Mouse (Mus musculus) testis, adult 2 months (tissue): ENCODE results near the gene Usp18. TPM values are rescaled to one million over a fixed set of nuclear protein-coding genes. Genes with fewer than 3 reads are reported as not detected.
A peak's percentile ranks its signal among the peaks of the same experiment; 100 is the strongest.

ENCODE experiments used
- H3K27ac ChIP-seq: fragments of 200-500 bp; 2 replicates; pipeline ENCODE4 v1.5.1; 2012; ENCODE audit warnings: low read depth, low read length; ENCODE audit not compliant: control insufficient read depth, insufficient read depth
- H3K27me3 ChIP-seq: fragments of 200-500 bp; 2 replicates; pipeline ENCODE4 v1.6.1; 2012; ENCODE audit warnings: mild to moderate bottlenecking, low read length, moderate library complexity; ENCODE audit not compliant: control insufficient read depth, insufficient read depth
- H3K36me3 ChIP-seq: fragments of 200-500 bp; 2 replicates; pipeline ENCODE4 v1.6.1; 2012; ENCODE audit warnings: mild to moderate bottlenecking, low read length; ENCODE audit not compliant: control insufficient read depth, insufficient read depth
- H3K4me1 ChIP-seq: fragments of 200-500 bp; 2 replicates; pipeline ENCODE4 v1.6.1; 2012; ENCODE audit warnings: low read length; ENCODE audit not compliant: control insufficient read depth, insufficient read depth
- H3K4me3 ChIP-seq: fragments of 200-500 bp; 2 replicates; pipeline ENCODE4 v1.5.1; 2012; ENCODE audit warnings: low read depth, mild to moderate bottlenecking, low read length, moderate library complexity, mixed read lengths; ENCODE audit not compliant: control insufficient read depth
- CTCF ChIP-seq: fragments of 200-500 bp; IDR thresholded peaks from 2 replicates; pipeline ENCODE4 v1.5.1; 2012; ENCODE audit warnings: low read depth, mild to moderate bottlenecking, inconsistent platforms, low read length, moderate library complexity; ENCODE audit not compliant: control insufficient read depth, insufficient read depth, insufficient replicate concordance
- POLR2A ChIP-seq: fragments of 200-500 bp; IDR thresholded peaks from 2 replicates; pipeline ENCODE4 v1.6.1; 2012; ENCODE audit warnings: low read depth, mild to moderate bottlenecking, inconsistent platforms, low read length, moderate library complexity; ENCODE audit not compliant: control insufficient read depth
- polyA plus RNA-seq: library from polyadenylated mRNA; depleted of rRNA; stranded (reverse); fragments of >200 nt; gene quantifications from 2 replicates; pipeline ENCODE4 v1.2.3, GENCODE M21; 2012

Usp18 gene
- polyA plus RNA-seq, 1 experiment: 0.49 TPM

GRCm38 (mm10) chr6:121270156-121270555 is 24.4 kb downstream of the Usp18 start:
- no peak for TF ChIP-seq POLR2A
- H3K4me1 ChIP-seq: peaks cover 4% of the 10 kb centered on the region
- no peak overlapping the region for H3K27ac ChIP-seq
- no peaks in the 10 kb centered on the region for H3K36me3 ChIP-seq
- H3K27me3 ChIP-seq: no peaks in the 10 kb centered on the region
- no peak overlapping the region for H3K4me3 ChIP-seq

DNA sequence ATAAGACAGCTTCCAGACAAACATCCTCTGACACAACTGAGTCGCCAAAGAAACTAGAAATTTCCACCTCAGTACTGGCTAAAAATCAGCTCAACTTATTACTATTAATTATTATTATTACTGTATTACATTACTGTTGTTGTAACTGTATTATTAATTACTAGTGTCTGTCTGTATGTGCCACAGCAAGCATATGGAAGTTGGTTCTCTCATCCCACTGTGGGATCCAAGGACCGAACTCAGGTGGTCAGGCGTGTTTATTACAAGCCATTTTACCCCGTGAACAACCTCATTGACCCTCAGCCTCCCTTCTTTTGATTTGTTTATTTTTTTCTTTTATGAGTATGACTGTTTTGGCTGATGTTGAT is 26.0 kb downstream of the Usp18 start:
- no peak overlapping the region for H3K4me3 ChIP-seq

DNA sequence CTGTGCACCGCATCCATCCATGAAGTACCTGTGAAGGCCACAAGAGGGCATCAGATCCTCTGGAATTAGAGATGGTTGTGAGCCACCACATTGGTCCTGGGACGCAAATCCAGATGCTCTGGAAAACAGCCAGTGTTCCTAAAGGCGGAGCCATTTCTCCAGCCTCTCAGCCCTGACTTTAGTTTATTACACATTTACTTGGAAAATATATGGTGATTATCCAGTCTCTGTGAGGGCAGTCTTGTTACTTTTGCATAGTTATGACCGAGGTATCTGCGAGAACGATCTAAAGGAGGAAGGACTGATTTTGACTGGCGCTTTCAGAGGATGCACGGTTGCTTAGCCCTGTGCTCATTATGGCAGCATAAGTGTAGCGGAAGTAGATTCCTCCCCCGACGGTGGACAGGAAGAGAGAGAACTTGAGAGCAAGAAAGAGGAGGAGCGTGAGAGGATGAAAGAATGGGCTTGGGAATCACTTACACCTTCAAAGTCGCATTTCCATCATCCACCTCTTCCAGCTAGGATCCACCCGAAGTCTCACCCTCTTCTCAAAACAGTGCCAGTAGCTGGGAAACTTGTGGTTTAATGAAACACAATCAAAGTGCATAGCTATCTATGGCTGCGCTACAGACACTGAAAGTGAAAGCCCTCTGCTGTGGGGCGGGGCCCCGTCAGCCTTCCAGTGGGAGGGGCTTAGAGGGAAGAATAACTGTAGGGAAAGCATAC is 26.5 kb downstream of the Usp18 start:
- Histone ChIP-seq H3K4me1 (peaks cover 4% of the 10 kb centered on the region), H3K27me3 (no peaks in the 10 kb centered on the region), H3K36me3 (no peaks in the 10 kb centered on the region), H3K27ac (peak overlapping the region; percentile 12; the same call in 1 of the 2 replicates), H3K4me3 (peak overlapping the region; percentile 52)
- no peak for TF ChIP-seq POLR2A
- peak; percentile 49; the same call in 1 of the 2 replicates for TF ChIP-seq CTCF

More for the DNA sequence above, 26.0 kb downstream of the Usp18 start:
- TF ChIP-seq POLR2A (no peak), CTCF (no peak)
- H3K4me1 ChIP-seq: peaks cover 4% of the 10 kb centered on the region
- H3K27me3 ChIP-seq: no peaks in the 10 kb centered on the region
- H3K36me3 ChIP-seq: no peaks in the 10 kb centered on the region
- no peak overlapping the region for H3K27ac ChIP-seq

- no peaks in the 10 kb centered on the region for H3K27me3 ChIP-seq
- H3K27ac ChIP-seq: no peak overlapping the region
- H3K4me3 ChIP-seq: no peak overlapping the region
- peaks cover 4% of the 10 kb centered on the region for H3K4me1 ChIP-seq
- H3K36me3 ChIP-seq: no peaks in the 10 kb centered on the region
- TF ChIP-seq POLR2A (no peak), CTCF (no peak)
These were observed 28.6 kb downstream of the Usp18 start for GRCm38 (mm10) chr6:121274356-121274755.

GRCm38 (mm10) chr6:121284132-121284531 is 38.4 kb downstream of the Usp18 start:
- Histone ChIP-seq H3K36me3 (no peaks in the 10 kb centered on the region), H3K27me3 (no peaks in the 10 kb centered on the region), H3K4me1 (no peaks in the 10 kb centered on the region), H3K27ac (no peak overlapping the region), H3K4me3 (no peak overlapping the region)
- TF ChIP-seq POLR2A (no peak), CTCF (no peak)

- Histone ChIP-seq H3K4me1 (no peaks in the 10 kb centered on the region; the same call in 1 of the 2 replicates), H3K4me3 (no peak overlapping the region), H3K36me3 (no peaks in the 10 kb centered on the region), H3K27me3 (no peaks in the 10 kb centered on the region), H3K27ac (no peak overlapping the region)
- TF ChIP-seq POLR2A: no peak
These were observed 53.6 kb downstream of the Usp18 start for GRCm38 (mm10) chr6:121299317-121299716.

- Histone ChIP-seq H3K27ac (no peak within 1 kb of the TSS), H3K4me1 (no peaks in the 10 kb centered on the region; the same call in 1 of the 2 replicates), H3K27me3 (no peaks in the 10 kb centered on the region), H3K36me3 (no peaks in the 10 kb centered on the region), H3K4me3 (no peak within 1 kb of the TSS)
- no peak for TF ChIP-seq CTCF
- no peak for TF ChIP-seq POLR2A
These were observed 54.2 kb downstream of the Usp18 start, which contains the start of gene Slc6a13 for GRCm38 (mm10) chr6:121299954-121300353. Gene Slc6a13 (plus strand): TSS chr6:121300227.
